ENCODE assay signal across 8 mouse cellular contexts in genomic region chr13:99516448-99516881, GRCm38 (mm10). TPM values are rescaled to one million over a fixed set of nuclear protein-coding genes. Genes with fewer than 3 reads are reported as not detected.
DNase-seq lines count a peak whose midpoint lies in the region; ATAC-seq lines count a peak whose summit lies in the region.

Gene Map1b, minus strand, starts transcription at chr13:99516540.

- peak; percentile 85 for DNase-seq in Muller cell, postnatal 12 days (ENCODE audit: inconsistent ontology term)
- peak; percentile 83 for DNase-seq in cerebellum, adult 11 months
- peak; percentile 66 to 68 for DNase-seq in heart, postnatal 14 days
- DNase-seq in layer of hippocampus, adult 18-20 months (ENCODE audit: low spot score in 2 of 2): peak; percentile 84 to 85
- peak; percentile 45 to 55 for DNase-seq in lung, adult 18-20 months
- peak; percentile 52 for DNase-seq in ovary, postnatal 14 days (ENCODE audit: low spot score)
- no peak for DNase-seq in T-cell, adult 2 months (ENCODE audit: low spot score)

- H3K4me1 ChIP-seq in forebrain, embryonic 16.5 days (replicated peaks; ENCODE audit: control insufficient read depth, insufficient read depth, low read length): peaks cover 11% of the 10 kb centered on the region

- 0% methylated on average over 21 of the region's 32 CpGs for WGBS in forebrain, embryonic 16.5 days

- peak within 1 kb of the TSS; percentile 94 for H3K4me3 ChIP-seq in forebrain, embryonic 16.5 days (replicated peaks; ENCODE audit: low read length)

- peak; percentile 87 for ATAC-seq in forebrain, embryonic 16.5 days

- H3K4me2 ChIP-seq in forebrain, embryonic 16.5 days (ENCODE audit: low read length): peak within 1 kb of the TSS; percentile 65

- H3K9me3 ChIP-seq in forebrain, embryonic 16.5 days (ENCODE audit: control insufficient read depth, low read length): no peaks in the 10 kb centered on the region

- intact Hi-C loops in heart, postnatal 14 days (cut with DNase I): loop anchor here (2.0 kb wide), 1 partner anchor 322 kb away; no protein-coding TSS in a partner anchor

- no peaks in the 10 kb centered on the region for H3K36me3 ChIP-seq in forebrain, embryonic 16.5 days (ENCODE audit: control insufficient read depth, insufficient read depth)

- peak within 1 kb of the TSS; percentile 98 for H3K9ac ChIP-seq in forebrain, embryonic 16.5 days (replicated peaks; ENCODE audit: low read depth, low read length)

- no peaks in the 10 kb centered on the region for H3K27me3 ChIP-seq in forebrain, embryonic 16.5 days (replicated peaks; ENCODE audit: control insufficient read depth, insufficient read depth, low read length)

- H3K27ac ChIP-seq in forebrain, embryonic 16.5 days (ENCODE audit: low read length): peak within 1 kb of the TSS; percentile 99

RNA-seq across cellular contexts. Expression of gene Map1b, which starts in this region (rescaled TPM):
- polyA plus RNA-seq in forebrain, embryonic 16.5 days (2015; fragmentation: Nextera tagmentation; extraction: Ambion mirVana): 1,972 and 2,055 TPM in 2 replicates
- 10 to 100 TPM; 20.6 to 24.3 TPM for total RNA-seq in heart, postnatal 14 days (2021)
- 100 to 1,000 TPM; 658 to 669 TPM for total RNA-seq in layer of hippocampus, adult 18-20 months (2021)

Comparison
In these comparisons a context has a peak if more than half of its experiments do, and no peak if none do; other contexts are left out.
1. RNA of gene Map1b (total RNA-seq): 658 to 669 TPM in layer of hippocampus, adult 18-20 months; 20.6 to 24.3 TPM in heart, postnatal 14 days; every median in the first group is over 10 times any median in the second.